Mouse (Mus musculus): ENCODE results near the gene Flii. TPM values are rescaled to one million over a fixed set of nuclear protein-coding genes. Genes with fewer than 3 reads are reported as not detected.

The Flii gene
- total RNA-seq (2014; fragmentation: Nextera tagmentation), result 50.5 and 55.7 TPM in 2 replicates
- 135 and 142 TPM in 2 replicates for total RNA-seq (2017)

DNA sequence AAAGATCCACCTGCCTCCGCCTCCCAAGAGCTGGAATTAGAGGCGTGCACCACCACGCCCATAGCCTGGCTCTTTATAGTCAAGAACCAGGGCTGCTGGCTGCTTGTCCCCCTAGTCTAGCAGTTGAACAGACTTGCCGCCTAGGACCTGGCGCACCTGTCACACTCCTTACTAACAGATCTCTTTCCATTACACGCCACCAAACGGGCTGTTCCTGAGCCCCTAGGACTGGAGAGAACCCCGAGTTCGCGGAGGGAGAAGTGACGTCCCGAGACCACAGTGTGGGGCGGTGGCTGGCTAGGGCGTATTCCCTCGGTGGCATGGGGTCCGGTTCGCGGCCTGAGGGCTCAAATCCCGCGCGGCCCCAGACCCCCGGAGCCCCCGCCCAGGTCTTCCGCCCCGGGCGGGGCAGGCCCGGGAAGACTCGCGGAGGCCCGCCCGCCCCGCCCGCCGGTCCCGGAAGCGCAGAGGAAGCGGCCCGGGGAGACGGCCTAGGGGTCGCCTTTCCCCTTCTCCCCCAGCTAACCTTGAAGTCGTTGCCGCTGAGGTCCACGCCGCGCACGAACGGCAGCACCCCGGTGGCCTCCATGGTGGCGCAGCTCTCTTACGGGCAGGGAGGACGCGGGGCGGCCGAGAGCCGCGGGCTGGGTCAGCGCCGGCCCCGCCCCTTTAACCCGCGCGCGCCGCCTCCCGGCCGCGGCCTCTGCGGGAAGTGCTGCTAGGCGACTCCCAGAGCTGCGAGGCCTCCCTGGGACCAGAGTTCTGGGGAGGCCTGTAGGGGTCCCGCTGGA is at the start of gene Flii:
Gene Flii, minus strand, starts transcription at position 663 of the 791 bp plus-strand sequence.
- ATAC-seq (replicated peaks; ENCODE audit: poor library complexity, severe bottlenecking), result peak; percentile 53

DNA sequence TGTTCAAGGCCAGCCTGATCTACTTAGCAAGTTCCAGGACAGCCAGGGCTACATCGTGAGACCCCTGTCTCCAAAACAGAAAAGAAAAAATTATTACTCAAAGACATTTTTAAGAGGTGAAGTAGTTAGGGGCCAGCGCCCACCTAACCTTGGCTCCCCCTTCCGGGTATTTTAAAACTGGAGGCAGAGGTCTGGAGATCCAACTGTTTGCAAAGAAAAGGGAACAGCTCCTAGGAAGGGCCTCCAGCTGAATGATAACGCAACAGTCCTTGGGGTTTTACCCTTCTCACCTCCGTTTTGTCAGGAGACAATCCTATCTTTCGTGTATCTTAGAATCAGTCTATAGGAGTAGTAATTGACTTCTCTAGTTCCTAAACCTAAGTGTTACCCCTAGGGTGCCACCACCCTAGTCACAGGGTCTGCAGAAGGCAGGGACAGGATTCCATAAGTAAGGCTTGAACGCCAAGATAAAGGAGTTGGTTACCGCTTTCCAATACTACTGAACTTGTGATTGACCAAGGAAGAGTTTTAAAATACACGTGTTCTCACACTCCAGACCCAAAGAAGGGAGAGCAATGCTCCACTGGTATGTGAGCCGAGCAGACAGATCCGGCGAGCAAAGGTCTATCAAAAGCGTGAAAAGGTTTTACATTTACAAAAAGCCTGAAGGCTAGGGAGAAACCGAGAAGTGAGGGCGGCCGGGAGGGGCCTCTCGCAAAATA is 49.2 kb upstream of the Flii start:
- no peak for ATAC-seq (replicated peaks; ENCODE audit: poor library complexity, severe bottlenecking)

DNA sequence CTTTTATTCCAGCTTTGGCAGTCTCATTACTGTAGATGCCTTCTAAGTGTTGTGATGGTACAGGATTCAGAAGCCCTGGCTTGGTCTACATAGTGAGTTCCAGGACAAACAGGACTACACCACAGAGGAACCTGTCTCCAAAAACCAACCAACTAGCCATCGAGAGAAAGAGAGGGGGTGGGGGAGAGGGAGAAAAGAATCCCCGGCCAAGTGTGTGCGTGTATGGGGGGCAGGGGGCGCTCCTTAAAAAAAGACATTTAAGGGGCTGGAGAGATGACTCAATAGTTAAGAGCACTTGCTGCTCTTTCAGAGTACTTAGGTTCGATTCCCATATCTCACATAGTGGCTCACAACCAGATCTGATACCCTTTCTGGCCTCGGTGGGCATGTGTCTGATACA is 48.5 kb upstream of the Flii start:
- no peak for ATAC-seq (replicated peaks; ENCODE audit: poor library complexity, severe bottlenecking)

DNA sequence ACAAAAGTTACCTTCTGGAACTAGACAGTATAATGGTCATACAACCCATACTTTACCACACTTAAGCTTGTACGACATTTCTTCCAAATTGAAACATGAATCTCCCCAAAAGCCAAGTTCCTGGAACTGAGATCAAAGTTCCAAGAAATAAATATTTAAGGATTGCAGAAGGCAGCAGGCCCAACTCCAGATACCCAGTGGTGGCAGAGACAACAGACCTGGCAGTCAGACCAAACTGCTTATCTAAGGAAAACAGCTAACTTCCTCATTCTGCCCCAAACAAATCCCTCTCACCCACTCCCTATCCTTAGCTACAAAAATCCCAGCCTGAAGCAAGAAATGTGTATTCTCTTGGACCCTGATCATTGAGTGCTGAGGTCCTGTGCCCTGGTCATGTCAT is 47.8 kb upstream of the Flii start:
- ATAC-seq (replicated peaks; ENCODE audit: poor library complexity, severe bottlenecking), result no peak

DNA sequence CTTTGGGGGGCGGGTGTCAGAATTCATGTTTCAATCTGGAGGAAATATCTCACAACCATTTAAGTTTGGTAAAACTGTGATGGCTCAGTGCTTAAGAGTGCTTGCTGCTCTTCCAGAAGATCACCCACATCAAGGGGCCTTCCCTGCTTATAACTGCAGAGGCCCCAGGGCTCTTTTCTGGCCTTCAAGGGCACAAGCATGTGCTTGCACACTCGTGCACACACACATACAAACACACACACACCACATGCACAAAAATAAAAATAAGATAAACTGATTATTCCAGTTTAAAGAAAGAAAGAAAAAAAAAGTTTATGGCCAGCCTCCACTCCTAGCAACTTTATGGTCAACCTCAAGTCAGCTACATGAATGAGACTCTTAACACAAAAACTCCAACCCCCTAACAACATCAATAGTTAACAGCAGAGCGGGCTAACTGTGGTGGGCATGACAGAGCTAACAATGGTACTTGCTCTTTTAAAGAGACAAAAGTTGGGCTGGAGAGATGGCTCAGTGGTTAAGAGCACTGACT is 47.2 kb upstream of the Flii start:
- no peak for ATAC-seq (replicated peaks; ENCODE audit: poor library complexity, severe bottlenecking)

DNA sequence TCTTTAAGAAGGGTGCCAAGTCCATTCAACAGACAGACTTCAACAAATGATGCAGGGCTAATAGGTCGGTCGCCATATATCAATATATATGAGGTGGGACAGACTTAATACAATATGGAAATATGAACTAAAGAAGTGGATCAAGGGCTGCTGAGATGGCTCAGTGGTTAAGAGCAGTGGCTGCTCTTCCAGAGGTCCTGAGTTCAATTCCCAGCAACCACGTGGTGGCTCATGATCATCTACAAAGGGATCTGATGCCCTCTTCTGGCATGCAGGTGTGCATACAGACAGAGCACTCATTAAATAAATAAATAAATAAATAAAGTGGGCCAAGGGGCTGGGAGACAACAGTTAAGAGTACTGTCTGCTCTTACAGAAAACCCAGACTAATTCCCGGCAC is 45.1 kb upstream of the Flii start:
- no peak for ATAC-seq (replicated peaks; ENCODE audit: poor library complexity, severe bottlenecking)

DNA sequence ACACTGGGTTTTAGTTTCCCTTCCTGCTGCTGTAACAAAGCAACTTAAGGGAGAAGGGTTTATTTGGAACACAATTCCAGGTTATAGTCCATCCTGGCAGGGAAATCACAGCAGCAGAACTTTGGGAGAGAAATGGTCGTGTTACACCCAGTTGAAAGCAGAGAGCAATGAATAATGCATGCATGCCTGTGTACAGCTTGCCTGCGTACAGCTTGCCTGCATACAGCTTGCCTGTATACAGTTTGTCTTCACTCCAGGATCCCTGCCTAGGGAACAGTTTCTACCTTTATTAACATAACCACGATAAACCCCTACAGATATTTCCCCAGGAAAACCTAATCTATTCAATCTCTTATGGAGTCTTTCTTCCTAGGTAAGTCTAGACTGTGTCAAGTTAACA is 43.7 kb upstream of the Flii start:
- ATAC-seq (replicated peaks; ENCODE audit: poor library complexity, severe bottlenecking), result no peak

DNA sequence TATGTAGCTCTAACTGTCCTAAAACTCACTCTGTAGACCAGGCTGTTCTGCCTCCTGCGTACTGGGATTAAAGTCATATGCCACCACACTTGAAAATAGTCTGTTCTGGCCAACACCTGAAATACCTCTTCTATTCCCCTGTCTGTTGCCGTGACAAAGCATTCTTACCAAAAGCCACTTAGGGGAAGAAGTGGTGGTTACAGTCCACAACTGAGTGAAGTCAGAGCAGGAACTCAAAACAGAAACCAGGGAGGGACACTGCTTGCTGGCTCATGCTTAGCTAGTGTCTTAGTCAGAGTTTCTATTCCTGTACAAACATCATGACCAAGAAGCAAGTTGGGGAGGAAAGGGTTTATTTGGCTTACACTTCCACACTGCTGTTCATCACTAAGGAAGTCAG is 42.3 kb upstream of the Flii start:
- ATAC-seq (replicated peaks; ENCODE audit: poor library complexity, severe bottlenecking), result peak; percentile 99

DNA sequence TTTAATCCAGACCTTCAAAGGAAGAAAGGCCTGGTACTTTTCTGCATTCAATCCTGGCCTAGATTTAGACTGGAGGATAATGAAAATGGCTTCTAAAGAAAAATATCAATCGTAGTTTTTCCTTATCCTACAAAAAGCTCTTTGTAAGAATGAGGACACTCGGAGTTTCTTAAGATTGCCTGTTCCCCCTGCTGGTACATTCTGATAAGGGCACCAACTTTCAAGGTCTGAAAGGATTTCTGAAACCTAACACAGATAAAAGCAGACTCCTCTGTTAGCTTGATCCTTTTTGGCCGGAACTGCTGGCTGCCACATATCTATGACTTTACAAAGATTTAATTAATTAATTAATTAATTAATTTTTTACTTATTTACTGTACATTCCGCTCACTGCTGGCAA is 39.9 kb upstream of the Flii start:
- no peak for ATAC-seq (replicated peaks; ENCODE audit: poor library complexity, severe bottlenecking)

DNA sequence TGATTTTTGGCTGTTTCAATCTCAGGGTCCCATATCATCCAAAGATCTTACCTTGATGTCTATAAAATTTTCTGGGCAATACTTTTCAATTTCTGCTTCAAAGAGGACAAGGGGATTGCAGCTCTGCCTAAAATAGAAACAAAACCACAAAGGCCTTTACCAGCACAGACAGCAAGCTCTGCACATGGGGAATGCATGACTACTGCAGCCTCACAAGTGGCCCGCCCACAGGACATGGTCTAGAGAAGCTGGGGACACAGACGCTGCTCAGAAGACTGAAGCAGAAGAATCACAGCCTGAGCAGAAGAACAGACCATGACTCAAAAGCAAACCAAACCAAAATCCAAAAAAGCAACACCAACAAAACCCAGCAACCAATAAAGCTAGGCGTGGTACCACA is 34.6 kb upstream of the Flii start:
- ATAC-seq (replicated peaks; ENCODE audit: poor library complexity, severe bottlenecking), result no peak

DNA sequence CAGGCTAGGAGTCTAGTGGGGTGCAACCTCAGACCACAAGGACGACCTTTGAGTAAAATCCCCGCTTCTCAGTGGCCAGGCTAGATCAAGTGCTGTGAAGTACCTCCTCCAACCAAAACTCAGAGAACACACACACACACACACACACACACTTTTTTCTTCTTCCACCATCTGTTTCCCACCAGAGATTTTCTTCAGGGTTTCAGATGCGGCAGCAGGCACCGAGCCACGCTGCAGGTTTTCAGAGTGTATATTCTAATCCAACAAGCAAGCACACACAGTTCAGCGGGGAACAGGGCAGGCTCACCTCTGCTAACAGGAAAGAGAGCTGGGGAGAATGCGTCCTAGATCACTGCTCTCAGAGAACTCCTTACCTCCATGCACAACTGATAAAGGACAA is 28.5 kb upstream of the Flii start:
- ATAC-seq (replicated peaks; ENCODE audit: poor library complexity, severe bottlenecking), result no peak

DNA sequence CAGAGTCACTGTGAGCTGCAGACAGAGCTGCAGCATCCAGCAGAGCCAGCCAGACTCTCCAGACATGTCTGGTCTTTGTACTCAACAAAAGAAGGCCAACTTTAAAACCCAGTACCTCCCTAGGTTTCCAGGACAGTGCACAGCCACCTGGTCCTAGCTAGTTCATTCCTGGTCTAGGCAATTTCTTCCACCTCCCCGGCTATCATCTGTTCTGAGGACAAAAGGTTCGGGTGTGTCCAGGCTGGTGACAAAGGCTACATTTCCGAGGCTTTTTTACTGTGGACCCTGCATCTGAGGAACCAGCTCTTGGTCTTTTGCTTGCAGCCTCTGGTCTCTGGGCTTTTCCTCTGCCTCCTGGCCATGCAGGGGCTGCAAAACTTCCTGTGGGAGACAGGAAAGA is 13.3 kb upstream of the Flii start:
- ATAC-seq (replicated peaks; ENCODE audit: poor library complexity, severe bottlenecking), result no peak

DNA sequence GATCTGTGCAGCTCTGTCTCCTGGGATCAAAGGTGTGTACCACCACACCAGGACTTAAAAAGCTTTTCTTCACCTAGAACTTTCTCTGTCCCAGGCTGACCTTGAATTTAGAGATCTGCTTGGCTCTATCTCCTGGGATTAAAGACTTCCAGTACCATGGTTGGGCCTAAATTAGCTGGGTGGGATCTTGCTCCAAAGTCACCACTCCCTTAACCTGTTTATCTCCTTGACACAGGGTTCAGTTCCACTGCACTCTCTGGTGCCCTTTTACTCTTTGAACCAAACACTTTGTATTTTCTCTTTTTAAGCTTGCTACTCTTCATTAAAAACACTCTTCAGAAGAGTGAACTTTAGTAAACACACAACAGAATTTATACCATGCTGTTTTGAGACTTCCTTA is 10.4 kb upstream of the Flii start:
- ATAC-seq (replicated peaks; ENCODE audit: poor library complexity, severe bottlenecking), result no peak

DNA sequence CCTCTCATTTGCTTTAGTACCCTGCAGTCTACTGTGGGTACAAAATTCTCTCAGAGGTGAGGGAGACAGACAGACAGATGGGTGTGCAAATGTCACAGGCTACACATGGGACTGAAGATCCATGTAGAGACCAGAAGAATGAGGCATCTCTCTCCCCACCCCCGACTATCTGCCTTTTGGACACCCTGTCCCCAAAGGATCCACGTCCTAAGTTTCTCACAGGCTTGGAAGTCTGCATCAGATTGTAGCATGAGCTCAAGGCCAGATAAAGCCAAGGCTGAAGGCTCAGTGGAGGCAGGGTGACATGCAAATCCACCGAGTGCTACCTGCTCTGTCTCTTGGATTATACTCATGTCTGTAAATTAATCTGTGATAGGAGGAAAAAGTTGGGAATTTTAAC is 9.4 kb upstream of the Flii start:
- no peak for ATAC-seq (replicated peaks; ENCODE audit: poor library complexity, severe bottlenecking)

DNA sequence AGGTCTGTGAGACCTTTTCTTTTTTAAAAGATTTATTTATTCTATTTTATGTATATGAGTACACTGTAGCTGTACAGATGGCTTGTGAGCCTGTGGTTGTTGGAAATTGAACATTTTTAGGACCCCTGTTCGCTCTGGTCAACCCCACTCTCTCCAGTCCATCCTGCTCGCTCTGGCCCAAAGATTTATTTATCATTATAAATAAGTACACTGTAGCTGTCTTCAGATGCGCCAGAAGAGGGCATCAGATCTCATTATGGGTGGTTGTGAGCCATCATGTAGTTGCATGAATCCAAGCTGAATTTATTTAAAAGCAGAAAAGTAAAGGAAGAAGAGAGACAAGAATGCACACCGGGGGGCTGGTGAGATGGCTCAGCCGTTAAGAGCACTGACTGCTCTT is 8.1 kb upstream of the Flii start:
- ATAC-seq (replicated peaks; ENCODE audit: poor library complexity, severe bottlenecking), result no peak

DNA sequence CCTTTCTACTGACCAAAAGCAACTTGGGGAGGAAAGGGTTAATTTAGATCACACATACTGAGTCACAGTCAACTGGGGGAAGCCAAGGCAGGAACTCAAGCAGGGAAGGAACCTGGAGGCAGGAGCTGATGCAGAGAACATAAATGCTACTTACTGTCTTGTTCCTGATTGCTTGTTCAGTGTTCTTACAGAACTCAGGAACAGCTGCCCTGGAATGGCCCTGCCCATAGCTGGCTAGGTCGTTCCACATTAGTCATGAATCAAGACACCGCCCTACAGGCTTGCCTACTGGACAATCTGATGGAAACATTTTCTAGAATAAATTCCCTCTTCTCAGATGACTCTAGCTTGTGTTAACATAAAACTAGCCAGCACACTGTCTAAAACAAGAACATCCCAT is 7.1 kb upstream of the Flii start:
- ATAC-seq (replicated peaks; ENCODE audit: poor library complexity, severe bottlenecking), result no peak

DNA sequence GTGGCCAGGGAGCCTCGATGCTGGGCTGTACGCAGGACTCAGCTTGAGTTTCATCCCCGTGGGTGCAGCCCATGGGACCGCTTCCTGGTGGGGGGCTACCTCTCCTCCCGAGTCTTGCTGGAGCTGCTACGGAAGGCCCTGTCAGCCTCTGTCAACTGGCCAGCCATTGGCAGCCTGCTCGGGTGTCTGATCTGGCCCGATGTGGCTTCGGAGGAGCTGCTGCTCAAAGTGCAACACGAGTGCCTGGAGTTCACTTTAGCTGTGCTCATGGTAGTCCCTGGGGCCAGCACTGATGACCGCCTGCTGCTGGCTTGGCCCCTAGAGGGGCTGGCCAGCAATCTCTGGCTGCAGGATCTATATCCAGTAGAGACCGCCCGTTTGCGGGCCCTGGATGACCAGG is 4.2 kb upstream of the Flii start:
- ATAC-seq (replicated peaks; ENCODE audit: poor library complexity, severe bottlenecking), result no peak

DNA sequence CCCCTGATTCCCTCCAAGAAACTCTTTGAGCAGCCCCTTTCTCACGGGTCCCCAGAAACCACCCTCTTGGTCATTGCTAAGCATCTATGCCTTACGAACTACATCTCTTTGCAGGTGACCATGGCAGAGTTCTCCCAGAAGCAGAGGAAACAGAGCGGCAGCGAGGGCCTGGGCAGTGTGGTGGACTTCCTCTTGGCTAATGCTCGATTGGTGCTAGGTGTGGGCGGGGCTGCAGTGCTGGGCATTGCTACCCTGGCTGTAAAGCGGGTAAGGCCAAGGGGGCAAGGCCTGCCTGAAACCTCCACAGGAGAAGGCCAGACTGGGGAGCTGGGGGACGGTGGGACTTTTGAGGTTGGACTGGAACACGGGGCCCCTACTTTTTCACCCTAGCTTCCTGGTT is 3.1 kb upstream of the Flii start:
- ATAC-seq (replicated peaks; ENCODE audit: poor library complexity, severe bottlenecking), result no peak

DNA sequence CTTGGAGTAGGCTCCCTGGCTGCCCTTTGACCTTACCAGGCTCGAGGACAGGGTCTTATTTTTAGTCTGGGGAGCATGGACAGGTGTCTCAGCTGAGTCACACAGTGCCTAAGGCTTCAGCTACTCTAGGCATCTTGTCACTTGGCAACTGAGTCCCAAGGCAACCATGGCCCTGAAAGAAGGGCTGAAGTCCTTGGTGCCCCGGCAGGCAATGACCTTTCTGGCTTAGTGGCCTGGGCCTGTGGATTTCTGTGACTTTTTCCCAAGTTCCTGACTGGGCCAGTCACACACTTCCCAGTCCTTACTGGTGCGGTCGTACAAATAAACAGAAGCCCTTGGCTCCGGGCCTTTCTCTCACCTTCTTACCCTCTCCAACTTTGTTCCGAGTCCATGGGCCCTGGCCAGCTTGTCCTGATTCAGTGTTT is 2.2 kb upstream of the Flii start:
- ATAC-seq (replicated peaks; ENCODE audit: poor library complexity, severe bottlenecking), result no peak

DNA sequence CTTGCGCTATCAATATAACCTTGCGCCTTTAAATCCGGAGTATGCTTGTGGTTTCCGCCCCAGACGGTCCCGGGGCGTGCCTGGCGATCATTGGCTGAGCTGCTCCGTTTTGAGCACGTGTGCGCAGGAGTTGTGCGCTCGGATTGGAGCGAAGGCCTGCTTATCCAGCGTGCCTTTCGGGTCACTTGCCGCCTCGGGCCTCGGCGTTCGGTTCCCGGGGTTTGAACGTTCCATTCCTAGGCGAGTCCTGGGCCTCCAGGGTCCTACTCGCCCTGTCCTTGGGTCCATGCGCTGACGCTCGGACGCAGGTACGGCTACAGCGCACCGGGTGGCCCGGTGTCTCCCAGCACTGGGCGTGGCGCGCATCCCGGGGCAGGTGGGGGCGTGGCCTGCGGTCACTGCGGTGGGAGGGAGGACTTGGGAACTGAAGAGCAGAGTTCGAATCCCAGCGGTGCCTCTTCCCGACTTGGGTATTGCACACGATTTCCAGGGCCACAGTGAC is 1.2 kb upstream of the Flii start, which contains the start of gene Mief2:
Gene Mief2, plus strand, starts transcription at position 139 of the 502 bp plus-strand sequence.
- peak; percentile 83 for ATAC-seq (replicated peaks; ENCODE audit: poor library complexity, severe bottlenecking)

DNA sequence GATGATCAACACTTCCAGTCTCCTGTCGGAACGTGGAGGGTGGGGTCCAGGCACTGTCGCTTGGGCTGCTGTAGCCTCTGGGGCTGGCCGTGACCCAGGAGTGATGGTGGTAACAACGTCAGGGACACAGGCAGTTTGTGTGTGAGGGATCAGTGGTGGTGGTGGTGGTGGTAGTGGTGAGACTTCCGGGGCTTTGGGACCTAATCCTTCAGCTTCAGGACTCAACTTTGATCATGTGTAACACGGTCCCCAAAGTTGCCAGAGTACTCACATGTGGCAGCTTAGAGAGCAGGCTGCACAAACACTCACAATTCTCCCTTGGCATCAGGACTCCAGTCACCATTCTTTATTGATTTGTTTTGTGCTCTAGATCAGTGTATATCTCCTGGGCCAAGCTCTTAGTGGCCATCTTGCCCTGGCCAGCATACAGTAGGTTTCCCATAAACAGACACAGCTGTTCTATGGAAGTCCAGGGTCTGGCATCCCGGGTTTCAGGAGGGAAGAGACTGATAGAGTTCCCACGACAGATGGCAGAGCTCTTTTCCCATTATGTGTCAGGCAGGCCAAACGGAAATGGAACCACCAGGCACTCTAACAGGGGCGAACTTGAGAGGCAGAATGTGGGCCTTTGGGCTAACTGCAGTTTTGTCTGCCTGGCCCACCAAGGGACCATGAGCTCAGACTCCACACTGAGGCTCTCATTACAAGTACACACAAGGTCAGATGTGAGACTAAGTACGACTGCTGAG is 503 bp upstream of the Flii start:
- no peak; the same call in 1 of the 2 replicates for ATAC-seq (replicated peaks; ENCODE audit: poor library complexity, severe bottlenecking)
